Mouse (Mus musculus) limb, embryonic 14.5 days (tissue): ENCODE measurements around the gene Higd1c. TPM values are rescaled to one million over a fixed set of nuclear protein-coding genes. Genes with fewer than 3 reads are reported as not detected.

Experiments used
- ATAC-seq: fragments of 200-750 bp; cut with Nextera tagmentation; 2 replicates; pipeline ENCODE4 v1.8.0; 2017; ENCODE audit warnings: low read depth, moderate number of reproducible peaks, moderate TSS enrichment; ENCODE audit not compliant: low FRiP score
- DNase-seq: peaks from one replicate; pipeline ENCODE4 v3.0.0-alpha.2; 2015; ENCODE audit warnings: low spot score
- H3K27ac ChIP-seq: fragments of 300-500 bp; sonication (generic); replicated peaks from 2 replicates; pipeline ENCODE4 v1.5.1; 2014; ENCODE audit warnings: low read depth, mild to moderate bottlenecking, low read length, moderate library complexity, mixed read lengths
- H3K27me3 ChIP-seq: fragments of 300-500 bp; sonication (generic); 2 replicates; pipeline ENCODE4 v1.6.1; 2014; ENCODE audit warnings: low read length, mixed read lengths; ENCODE audit not compliant: control insufficient read depth, insufficient read depth
- H3K36me3 ChIP-seq: fragments of 300-500 bp; sonication (generic); 2 replicates; pipeline ENCODE4 v1.6.1; 2014; ENCODE audit warnings: mild to moderate bottlenecking, low read length, moderate library complexity, mixed read lengths; ENCODE audit not compliant: control insufficient read depth, insufficient read depth
- H3K4me1 ChIP-seq: fragments of 300-500 bp; sonication (generic); 2 replicates; pipeline ENCODE4 v1.6.1; 2014; ENCODE audit warnings: antibody characterized with exemption, low read length, mixed read lengths; ENCODE audit not compliant: control insufficient read depth, insufficient read depth
- H3K4me2 ChIP-seq: fragments of 300-500 bp; sonication (generic); replicated peaks from 2 replicates; pipeline ENCODE4 v1.6.1; 2014; ENCODE audit warnings: low read depth, mild to moderate bottlenecking, low read length, moderate library complexity; ENCODE audit not compliant: severe bottlenecking
- H3K4me3 ChIP-seq: fragments of 300-500 bp; sonication (generic); replicated peaks from 2 replicates; pipeline ENCODE4 v1.5.1; 2014; ENCODE audit warnings: low read length
- H3K9ac ChIP-seq: fragments of 300-500 bp; sonication (generic); 2 replicates; pipeline ENCODE4 v1.6.1; 2014; ENCODE audit warnings: mild to moderate bottlenecking, low read depth, low read length, moderate library complexity; ENCODE audit not compliant: severe bottlenecking
- H3K9me3 ChIP-seq: fragments of 300-500 bp; sonication (generic); 2 replicates; pipeline ENCODE4 v1.6.1; 2016; ENCODE audit warnings: low read length; ENCODE audit not compliant: control insufficient read depth
- POLR2A ChIP-seq: fragments of 200-500 bp; IDR thresholded peaks from 2 replicates; pipeline ENCODE4 v1.8.0; 2012; ENCODE audit warnings: inconsistent platforms, mild to moderate bottlenecking, moderate library complexity, borderline replicate concordance; ENCODE audit not compliant: insufficient read depth, insufficient read length; ENCODE audit errors: extremely low read depth
- WGBS: fragments of 180-500 bp; shearing (Covaris S2); extraction: QIAGEN DNeasy Blood & Tissue Kit; methylation state at CpG from one replicate; pipeline ENCODE4 v1.1.7; 2014; 5-methylcytosine and 5-hydroxymethylcytosine counted together
- polyA plus RNA-seq, 2 experiments: library from polyadenylated mRNA; depleted of rRNA in 1 of 2; stranded (reverse) in 1 of 2; unstranded in 1 of 2; fragments of >200 nt; fragmentation: Nextera tagmentation in 1 of 2; extraction: Ambion mirVana in 1 of 2; gene quantifications; 2 replicates each; pipeline versions ENCODE4 v1.2.1 to v1.2.3; 2012 to 2014

Gene Higd1c
- polyA plus RNA-seq, 2 experiments, result not detected

DNA sequence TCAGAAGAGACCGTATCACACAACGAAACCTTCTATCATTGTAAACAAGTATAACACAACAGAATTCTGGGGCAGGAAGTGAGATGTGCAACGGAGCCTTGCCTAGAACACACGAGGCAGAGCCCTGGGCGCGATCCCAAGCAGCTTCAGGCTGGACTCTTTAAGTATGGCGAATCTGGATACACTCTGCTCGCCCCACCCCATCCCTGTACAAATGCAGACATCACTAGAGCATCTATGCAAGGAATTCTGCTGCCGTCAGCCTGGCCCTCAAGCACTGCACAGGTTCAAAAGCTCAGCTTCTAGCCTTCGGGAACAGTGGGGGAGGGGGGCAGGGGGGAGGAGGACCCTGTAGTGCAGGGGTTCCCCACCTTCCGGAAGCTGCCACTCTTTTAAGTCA, 28.7 kb downstream of the Higd1c start:
- no peak for TF ChIP-seq POLR2A
- 74% methylated on average over 11 of the region's 11 CpGs for WGBS
- H3K36me3 ChIP-seq, result peaks cover 48% of the 10 kb centered on the region
- no peaks in the 10 kb centered on the region for H3K4me1 ChIP-seq
- H3K4me3 ChIP-seq, result no peak overlapping the region
- H3K27me3 ChIP-seq, result no peaks in the 10 kb centered on the region
- no peak overlapping the region for H3K4me2 ChIP-seq
- no peak overlapping the region for H3K27ac ChIP-seq
- ATAC-seq, result no peak
- no peak for DNase-seq
- no peak overlapping the region for H3K9ac ChIP-seq
- no peaks in the 10 kb centered on the region for H3K9me3 ChIP-seq

DNA sequence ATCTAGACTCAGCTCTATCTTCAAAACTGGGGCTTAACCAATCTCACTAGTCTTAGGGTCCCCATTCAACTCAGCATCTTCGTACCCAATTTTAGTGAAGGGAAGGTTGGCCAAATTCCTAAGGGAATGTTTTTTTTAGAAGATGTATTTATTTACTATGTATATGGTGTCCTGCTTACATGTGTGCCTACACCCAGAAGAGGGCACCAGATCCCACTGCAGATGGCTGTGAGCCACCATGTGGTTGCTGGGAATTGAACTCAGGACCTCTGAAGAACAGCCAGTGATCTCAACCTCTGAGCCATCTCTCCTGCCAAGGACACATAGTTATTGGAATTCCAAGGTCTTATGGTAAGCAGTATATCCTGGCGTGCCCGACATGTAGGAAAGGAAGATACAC, 31.2 kb downstream of the Higd1c start:
- H3K36me3 ChIP-seq, result peaks cover 73% of the 10 kb centered on the region
- ATAC-seq, result no peak
- TF ChIP-seq POLR2A, result no peak
- no peak overlapping the region for H3K27ac ChIP-seq
- H3K4me3 ChIP-seq, result no peak overlapping the region
- DNase-seq, result no peak
- no peaks in the 10 kb centered on the region for H3K4me1 ChIP-seq
- no peaks in the 10 kb centered on the region for H3K9me3 ChIP-seq
- 95% methylated on average over 3 of the region's 3 CpGs for WGBS
- H3K9ac ChIP-seq, result no peak overlapping the region
- no peak overlapping the region for H3K4me2 ChIP-seq
- H3K27me3 ChIP-seq, result no peaks in the 10 kb centered on the region

DNA sequence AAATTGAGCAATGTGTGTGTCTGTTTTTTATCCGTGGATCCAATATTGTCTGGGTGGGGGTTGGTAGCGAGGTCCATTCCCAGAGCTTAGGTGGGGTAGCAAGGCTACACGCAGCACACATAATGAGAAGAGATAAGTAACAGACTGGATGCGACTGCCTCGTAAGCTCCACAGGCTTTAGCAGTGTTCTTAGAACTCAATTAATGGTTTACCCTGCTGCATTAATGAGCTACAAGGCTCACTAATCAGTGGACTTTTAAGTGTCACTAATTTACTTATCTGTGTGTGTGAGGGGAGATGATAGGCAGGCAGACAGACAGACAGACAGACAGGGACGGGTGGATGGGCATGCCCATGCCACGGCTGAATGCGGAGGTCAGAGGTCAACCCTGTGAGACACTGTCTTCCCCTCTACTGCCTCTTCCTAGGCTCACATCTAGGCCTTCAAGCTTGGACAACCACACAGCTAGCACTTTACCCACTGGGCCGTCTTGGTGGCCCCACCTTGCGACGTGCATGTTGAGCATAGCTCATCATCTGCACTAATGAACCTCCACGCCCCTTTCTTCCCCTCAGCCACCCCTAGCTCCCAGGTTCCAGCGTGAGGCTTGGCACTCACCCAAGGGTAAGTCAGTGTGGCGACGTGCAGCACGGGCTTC, 36.4 kb downstream of the Higd1c start:
- Histone ChIP-seq H3K4me1 (no peaks in the 10 kb centered on the region), H3K36me3 (peaks cover 92% of the 10 kb centered on the region), H3K4me2 (no peak overlapping the region), H3K9me3 (no peaks in the 10 kb centered on the region), H3K27me3 (no peaks in the 10 kb centered on the region), H3K9ac (no peak overlapping the region), H3K4me3 (no peak overlapping the region), H3K27ac (no peak overlapping the region)
- no peak for TF ChIP-seq POLR2A
- ATAC-seq (no peak), DNase-seq (no peak)
- WGBS, result 89% methylated on average over 16 of the region's 16 CpGs

DNA sequence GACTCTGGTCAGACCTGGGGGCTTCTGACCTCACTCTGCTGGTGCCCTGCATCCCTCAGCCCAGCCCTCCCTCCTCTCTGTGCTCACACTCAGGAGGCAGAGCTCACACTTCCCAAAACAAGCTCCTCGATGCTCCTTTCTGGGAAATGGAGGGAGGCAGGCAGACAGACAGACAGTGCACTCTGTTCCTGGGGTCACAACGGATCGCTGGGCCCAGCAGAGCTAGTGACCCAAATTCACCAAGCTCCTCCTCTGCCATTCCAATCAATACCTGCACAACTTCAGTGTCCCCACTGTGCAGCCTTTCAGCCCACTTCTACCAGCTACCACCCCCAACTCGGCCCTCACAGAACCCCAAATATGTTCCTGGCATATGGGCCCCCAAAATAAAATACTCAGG, 37.5 kb downstream of the Higd1c start:
- no peak for DNase-seq
- WGBS, result 87% methylated on average over 4 of the region's 4 CpGs

DNA sequence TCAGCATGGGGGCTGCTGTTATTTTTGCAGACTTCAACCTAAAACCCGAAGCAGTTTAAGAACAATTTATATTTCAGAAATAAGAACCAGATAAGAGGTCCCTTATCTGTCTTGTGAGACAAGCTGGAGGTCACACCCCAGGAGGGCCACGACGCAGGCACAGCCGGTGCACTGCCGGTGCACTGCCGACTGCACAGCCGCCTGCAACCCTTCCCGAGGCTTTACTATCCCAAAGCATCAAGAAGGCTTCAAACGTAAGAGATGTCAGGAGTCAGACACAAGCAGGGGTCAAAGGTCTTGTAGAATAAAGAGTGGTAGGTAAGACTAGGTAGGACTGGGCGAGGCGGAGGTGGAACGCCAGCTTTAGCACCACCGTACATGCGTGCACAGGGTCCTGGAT, 38.0 kb downstream of the Higd1c start:
- no peak overlapping the region for H3K4me3 ChIP-seq
- no peak for TF ChIP-seq POLR2A
- no peaks in the 10 kb centered on the region for H3K27me3 ChIP-seq
- H3K27ac ChIP-seq, result no peak overlapping the region
- H3K9ac ChIP-seq, result no peak overlapping the region
- 92% methylated on average over 14 of the region's 14 CpGs for WGBS
- no peak for ATAC-seq
- peaks cover 87% of the 10 kb centered on the region for H3K36me3 ChIP-seq
- H3K9me3 ChIP-seq, result no peaks in the 10 kb centered on the region
- DNase-seq, result no peak
- no peaks in the 10 kb centered on the region for H3K4me1 ChIP-seq
- no peak overlapping the region for H3K4me2 ChIP-seq

More for the DNA sequence above, 37.5 kb downstream of the Higd1c start:
- no peaks in the 10 kb centered on the region for H3K9me3 ChIP-seq
- H3K4me3 ChIP-seq, result no peak overlapping the region
- H3K27me3 ChIP-seq, result no peaks in the 10 kb centered on the region
- peaks cover 89% of the 10 kb centered on the region for H3K36me3 ChIP-seq
- H3K4me2 ChIP-seq, result no peak overlapping the region
- ATAC-seq, result no peak
- no peak for TF ChIP-seq POLR2A
- H3K4me1 ChIP-seq, result no peaks in the 10 kb centered on the region
- H3K9ac ChIP-seq, result no peak overlapping the region
- H3K27ac ChIP-seq, result no peak overlapping the region

DNA sequence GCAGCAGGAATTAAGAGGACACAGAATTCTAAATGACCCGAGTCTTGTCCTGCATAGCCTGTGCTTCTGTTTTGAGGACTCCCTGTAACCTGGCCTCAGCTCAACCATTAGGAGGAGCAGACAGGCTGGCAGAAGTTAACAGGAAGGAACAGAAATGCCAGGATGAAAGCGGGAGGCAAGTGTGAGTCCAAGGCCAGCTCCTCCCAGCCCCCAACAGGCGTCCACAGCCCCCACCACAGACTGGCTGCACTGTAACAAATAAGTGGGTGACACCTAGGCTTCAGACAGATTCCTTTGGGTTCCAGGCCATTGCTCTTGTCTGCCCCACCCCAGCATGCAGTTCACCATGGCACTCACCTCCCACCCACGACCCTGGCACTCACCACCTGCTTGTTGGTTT, 38.5 kb downstream of the Higd1c start:
- H3K9ac ChIP-seq, result no peak overlapping the region
- TF ChIP-seq POLR2A, result no peak
- WGBS, result 76% methylated on average over 4 of the region's 4 CpGs
- no peaks in the 10 kb centered on the region for H3K9me3 ChIP-seq
- no peaks in the 10 kb centered on the region for H3K27me3 ChIP-seq
- peaks cover 87% of the 10 kb centered on the region for H3K36me3 ChIP-seq
- H3K4me2 ChIP-seq, result no peak overlapping the region
- ATAC-seq (no peak), DNase-seq (no peak)
- no peak overlapping the region for H3K4me3 ChIP-seq
- no peaks in the 10 kb centered on the region for H3K4me1 ChIP-seq
- H3K27ac ChIP-seq, result no peak overlapping the region
